In the genomic region with DNA sequence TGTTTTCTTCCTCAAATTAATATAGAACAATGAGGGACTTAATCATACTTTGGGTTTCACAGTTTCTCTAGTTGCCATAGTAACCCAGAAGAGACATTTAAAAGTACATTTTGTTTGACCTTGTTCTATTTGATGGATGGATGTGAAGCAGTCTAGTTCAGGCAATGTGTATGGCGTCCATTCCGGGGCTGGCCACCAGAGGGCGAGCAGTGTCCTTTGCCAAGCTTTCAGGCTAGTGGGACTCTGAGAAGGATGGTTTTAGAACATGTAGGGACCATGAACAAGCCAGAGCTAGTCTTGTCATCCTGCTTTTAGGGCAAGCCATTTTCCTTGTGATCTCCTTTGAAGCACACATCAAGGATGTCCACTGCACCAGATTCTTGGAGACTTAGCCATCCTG, we compare ENCODE assay signal across 9 mouse cellular contexts.
DNase-seq lines count a peak whose midpoint lies in the region; ATAC-seq and TF ChIP-seq lines count a peak whose summit lies in the region.
"Had no signal": no experiment of that assay in that cellular context is flagged by ENCODE, and none has a peak within 500 bp of the region (broad histone marks: within the 10 kb centered on the region; RNA-seq: fewer than 3 reads in every experiment).

No protein-coding gene starts in this region.

- H3K36me3 ChIP-seq in hindbrain, embryonic 10.5 days = no peaks in the 10 kb centered on the region
- no peaks in the 10 kb centered on the region for H3K36me3 ChIP-seq in hindbrain, embryonic 13.5 days
- no peaks in the 10 kb centered on the region for H3K36me3 ChIP-seq in limb, embryonic 10.5 days
- no peaks in the 10 kb centered on the region for H3K36me3 ChIP-seq in midbrain, embryonic 16.5 days (ENCODE audit: control insufficient read depth, insufficient read depth, low read length)
- no peaks in the 10 kb centered on the region for H3K36me3 ChIP-seq in testis, adult 2 months (ENCODE audit: control insufficient read depth, insufficient read depth, low read length)
- H3K36me3 ChIP-seq: embryonic facial prominence, embryonic 12.5 days had no signal

- peak; percentile 96 for TF ChIP-seq CTCF in bone marrow, adult 2 months (IDR thresholded peaks at IDR 0.05; ENCODE audit: control insufficient read depth, insufficient read depth, low read length)
- peak; percentile 93; the same call in 1 of the 2 replicates for TF ChIP-seq CTCF in testis, adult 2 months (IDR thresholded peaks at IDR 0.05; ENCODE audit: control insufficient read depth, insufficient read depth, insufficient replicate concordance, low read depth, low read length)

- H3K9ac ChIP-seq in hindbrain, embryonic 13.5 days = no peak overlapping the region
- H3K9ac ChIP-seq in midbrain, embryonic 16.5 days (ENCODE audit: low read depth, low read length) = no peak overlapping the region
- H3K9ac ChIP-seq: embryonic facial prominence, embryonic 12.5 days had no signal

- H3K27me3 ChIP-seq in hindbrain, embryonic 10.5 days (ENCODE audit: insufficient read depth, poor library complexity, severe bottlenecking) = no peaks in the 10 kb centered on the region
- H3K27me3 ChIP-seq in hindbrain, embryonic 13.5 days = 0 out of 2 replicates have a peak, but pooled peaks cover 5% of the 10 kb centered on the region
- no peaks in the 10 kb centered on the region for H3K27me3 ChIP-seq in limb, embryonic 10.5 days (ENCODE audit: low read depth, poor library complexity, severe bottlenecking)
- no peaks in the 10 kb centered on the region for H3K27me3 ChIP-seq in midbrain, embryonic 16.5 days (ENCODE audit: control insufficient read depth, insufficient read depth, low read depth, low read length)
- no peaks in the 10 kb centered on the region for H3K27me3 ChIP-seq in testis, adult 2 months (ENCODE audit: control insufficient read depth, insufficient read depth, low read length)
- H3K27me3 ChIP-seq: embryonic facial prominence, embryonic 12.5 days had no signal

- H3K4me2 ChIP-seq in hindbrain, embryonic 13.5 days = no peak overlapping the region
- no peak overlapping the region for H3K4me2 ChIP-seq in midbrain, embryonic 16.5 days (ENCODE audit: low read length)
- H3K4me2 ChIP-seq: embryonic facial prominence, embryonic 12.5 days had no signal

- under 1% methylated on average over 3 of the region's 3 CpGs for WGBS in hindbrain, embryonic 10.5 days
- WGBS in hindbrain, embryonic 13.5 days = 2% methylated on average over 3 of the region's 3 CpGs
- WGBS in bone marrow, adult 2 months = 0% methylated on average over 3 of the region's 3 CpGs
- WGBS in limb, embryonic 10.5 days = 2% methylated on average over 3 of the region's 3 CpGs
- 3% methylated on average over 3 of the region's 3 CpGs for WGBS in midbrain, embryonic 16.5 days

- DNase-seq in hindbrain, embryonic 10.5 days (ENCODE audit: low spot score) = peak; percentile 82
- peak; percentile 71 for DNase-seq in kidney, adult 18-20 months
- DNase-seq in limb, embryonic 10.5 days (ENCODE audit: low spot score) = peak; percentile 85

- H3K4me1 ChIP-seq in hindbrain, embryonic 10.5 days (replicated peaks) = peaks cover 20% of the 10 kb centered on the region
- peaks cover 14% of the 10 kb centered on the region for H3K4me1 ChIP-seq in hindbrain, embryonic 13.5 days (replicated peaks)
- H3K4me1 ChIP-seq in bone marrow, adult 2 months (ENCODE audit: control insufficient read depth, insufficient read depth, low read length) = peaks cover 4% of the 10 kb centered on the region
- H3K4me1 ChIP-seq in limb, embryonic 10.5 days = peaks cover 27% of the 10 kb centered on the region
- H3K4me1 ChIP-seq in midbrain, embryonic 16.5 days (ENCODE audit: control insufficient read depth, insufficient read depth, low read length) = peaks cover 7% of the 10 kb centered on the region
- H3K4me1 ChIP-seq in testis, adult 2 months (ENCODE audit: control insufficient read depth, insufficient read depth, low read length) = no peaks in the 10 kb centered on the region
- H3K4me1 ChIP-seq: embryonic facial prominence, embryonic 12.5 days had no signal

- no peaks in the 10 kb centered on the region for H3K9me3 ChIP-seq in hindbrain, embryonic 10.5 days
- H3K9me3 ChIP-seq in hindbrain, embryonic 13.5 days = no peaks in the 10 kb centered on the region
- no peaks in the 10 kb centered on the region for H3K9me3 ChIP-seq in limb, embryonic 10.5 days (replicated peaks)
- no peaks in the 10 kb centered on the region for H3K9me3 ChIP-seq in midbrain, embryonic 16.5 days (replicated peaks; ENCODE audit: control insufficient read depth, low read length, poor library complexity, severe bottlenecking)
- H3K9me3 ChIP-seq: embryonic facial prominence, embryonic 12.5 days had no signal

- no peak for ATAC-seq in hindbrain, embryonic 13.5 days (ENCODE audit: low FRiP score)
- peak; percentile 69 for ATAC-seq in erythroid progenitor cell, adult 5-6 weeks (replicated peaks; ENCODE audit: low FRiP score, poor library complexity, severe bottlenecking)
- ATAC-seq in midbrain, embryonic 16.5 days = 0 out of 2 replicates have a peak, but pooled peaks have one; percentile 45

- H3K27ac ChIP-seq in hindbrain, embryonic 10.5 days = no peak overlapping the region
- no peak overlapping the region; the same call in 1 of the 2 replicates for H3K27ac ChIP-seq in hindbrain, embryonic 13.5 days
- no peak overlapping the region for H3K27ac ChIP-seq in bone marrow, adult 2 months (ENCODE audit: control insufficient read depth, insufficient read depth, low read depth, low read length, poor library complexity)
- peak overlapping the region; percentile 26; the same call in 1 of the 2 replicates for H3K27ac ChIP-seq in limb, embryonic 10.5 days
- no peak overlapping the region for H3K27ac ChIP-seq in midbrain, embryonic 16.5 days (ENCODE audit: low read length)
- H3K27ac ChIP-seq in testis, adult 2 months (ENCODE audit: control insufficient read depth, insufficient read depth, low read depth, low read length) = no peak overlapping the region
- H3K27ac ChIP-seq: embryonic facial prominence, embryonic 12.5 days had no signal

- TF ChIP-seq POLR2A in bone marrow, adult 2 months (IDR thresholded peaks at IDR 0.05; ENCODE audit: borderline replicate concordance, control insufficient read depth, low read depth, low read length) = no peak
- no peak for TF ChIP-seq POLR2A in testis, adult 2 months (IDR thresholded peaks at IDR 0.05; ENCODE audit: control insufficient read depth, low read depth, low read length)

- H3K4me3 ChIP-seq in hindbrain, embryonic 10.5 days = no peak overlapping the region
- H3K4me3 ChIP-seq in hindbrain, embryonic 13.5 days = no peak overlapping the region
- H3K4me3 ChIP-seq in bone marrow, adult 2 months (replicated peaks; ENCODE audit: control insufficient read depth, low read depth, low read length) = no peak overlapping the region
- H3K4me3 ChIP-seq in limb, embryonic 10.5 days = no peak overlapping the region
- H3K4me3 ChIP-seq in midbrain, embryonic 16.5 days (ENCODE audit: low read depth, low read length) = no peak overlapping the region
- H3K4me3 ChIP-seq in testis, adult 2 months (ENCODE audit: control insufficient read depth, low read depth, low read length) = no peak overlapping the region
- H3K4me3 ChIP-seq: embryonic facial prominence, embryonic 12.5 days had no signal
